In the genomic region with DNA sequence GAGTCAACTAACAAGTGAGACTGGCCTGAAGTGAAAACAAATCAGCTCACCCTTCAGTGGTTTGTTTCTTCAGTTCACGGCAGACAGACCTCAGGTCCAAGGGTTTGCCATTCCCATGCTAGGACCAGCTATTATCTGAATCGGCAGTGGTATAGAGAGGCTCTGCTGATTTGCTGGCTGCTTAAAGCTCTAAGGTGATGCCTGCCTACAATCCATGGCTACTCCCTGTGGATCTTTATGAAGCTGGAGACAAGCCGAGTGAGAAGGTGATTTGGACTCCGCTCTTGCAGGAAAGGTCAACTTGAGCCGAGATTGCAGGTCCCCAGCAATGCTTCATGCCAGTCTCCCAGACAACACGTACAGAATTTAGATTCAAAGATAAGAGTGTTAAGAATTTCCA, we compare ENCODE assay signal across 17 mouse cellular contexts. TPM values are rescaled to one million over a fixed set of nuclear protein-coding genes. Genes with fewer than 3 reads are reported as not detected.
DNase-seq lines count a peak whose midpoint lies in the region; ATAC-seq lines count a peak whose summit lies in the region.
"Had no signal": no experiment of that assay in that cellular context is flagged by ENCODE, and none has a peak within 500 bp of the region (broad histone marks: within the 10 kb centered on the region; RNA-seq: fewer than 3 reads in every experiment).

No protein-coding gene starts in this region.

- H3K4me2 ChIP-seq in heart, embryonic 13.5 days = peak overlapping the region; percentile 46
- no peak overlapping the region for H3K4me2 ChIP-seq in liver, embryonic 16.5 days (ENCODE audit: low read depth, low read length)
- H3K4me2 ChIP-seq: hindbrain, embryonic 12.5 days; midbrain, embryonic 12.5 days; neural tube, embryonic 15.5 days; stomach, embryonic 15.5 days had no signal

- peak overlapping the region; percentile 5; the same call in 1 of the 2 replicates for H3K9ac ChIP-seq in heart, embryonic 13.5 days
- H3K9ac ChIP-seq in liver, embryonic 16.5 days (ENCODE audit: low read depth, low read length) = no peak overlapping the region
- H3K9ac ChIP-seq: forebrain, postnatal 0 days; hindbrain, embryonic 12.5 days; midbrain, embryonic 12.5 days; neural tube, embryonic 15.5 days; stomach, embryonic 15.5 days had no signal

- WGBS in heart, embryonic 13.5 days = 31% methylated on average over 6 of the region's 6 CpGs
- 45% methylated on average over 6 of the region's 6 CpGs for WGBS in heart, embryonic 10.5 days
- 60% methylated on average over 6 of the region's 6 CpGs for WGBS in liver, embryonic 16.5 days (ENCODE audit: insufficient replicate concordance)

- intact Hi-C loops in gastrocnemius, postnatal 36 days (cut with DNase I) = no loop called here

- no peaks in the 10 kb centered on the region for H3K27me3 ChIP-seq in heart, embryonic 13.5 days (replicated peaks)
- no peaks in the 10 kb centered on the region for H3K27me3 ChIP-seq in heart, embryonic 10.5 days (ENCODE audit: insufficient read depth, poor library complexity, severe bottlenecking)
- H3K27me3 ChIP-seq in liver, embryonic 16.5 days (ENCODE audit: control insufficient read depth, insufficient read depth, low read depth, low read length) = no peaks in the 10 kb centered on the region
- H3K27me3 ChIP-seq: hindbrain, embryonic 12.5 days; midbrain, embryonic 12.5 days; neural tube, embryonic 15.5 days; Patski; stomach, embryonic 15.5 days had no signal

- H3K36me3 ChIP-seq in heart, embryonic 13.5 days = peaks cover 7% of the 10 kb centered on the region; the same call in 1 of the 2 replicates
- H3K36me3 ChIP-seq in heart, embryonic 10.5 days = no peaks in the 10 kb centered on the region
- no peaks in the 10 kb centered on the region for H3K36me3 ChIP-seq in liver, embryonic 16.5 days (ENCODE audit: control insufficient read depth, insufficient read depth)
- H3K36me3 ChIP-seq: hindbrain, embryonic 12.5 days; midbrain, embryonic 12.5 days; neural tube, embryonic 15.5 days; stomach, embryonic 15.5 days had no signal

- H3K27ac ChIP-seq in heart, embryonic 13.5 days (replicated peaks) = peak overlapping the region; percentile 8; the same call in 1 of the 2 replicates
- no peak overlapping the region for H3K27ac ChIP-seq in heart, embryonic 10.5 days
- peak overlapping the region; percentile 66 for H3K27ac ChIP-seq in liver, embryonic 16.5 days (ENCODE audit: low read length)
- H3K27ac ChIP-seq: hindbrain, embryonic 12.5 days; midbrain, embryonic 12.5 days; neural tube, embryonic 15.5 days; stomach, embryonic 15.5 days had no signal

- no peak for ATAC-seq in heart, embryonic 13.5 days (ENCODE audit: extremely low read depth, insufficient number of reproducible peaks, low FRiP score, low TSS enrichment)
- peak; percentile 30 for ATAC-seq in liver, embryonic 16.5 days (ENCODE audit: low read depth)
- ATAC-seq in CD4-positive, CD25-positive, alpha-beta regulatory T cell, adult 4 months = no peak
- ATAC-seq: forebrain, postnatal 0 days; Patski had no signal

- DNase-seq in adrenal gland, postnatal 10 days = peak; percentile 20
- DNase-seq in adrenal gland, adult 8-10 months = no peak
- no peak for DNase-seq in heart, embryonic 10.5 days (ENCODE audit: low spot score)
- DNase-seq in liver = no peak
- DNase-seq in gastrocnemius, postnatal 36 days = no peak
- DNase-seq: cerebellum, postnatal 10 days; forebrain, postnatal 0 days; lung, adult 18-20 months; lung, postnatal 4 days had no signal

- no peaks in the 10 kb centered on the region for H3K9me3 ChIP-seq in heart, embryonic 13.5 days
- no peaks in the 10 kb centered on the region for H3K9me3 ChIP-seq in heart, embryonic 10.5 days
- H3K9me3 ChIP-seq in liver, embryonic 16.5 days (replicated peaks; ENCODE audit: control insufficient read depth, low read length) = no peaks in the 10 kb centered on the region
- H3K9me3 ChIP-seq: hindbrain, embryonic 12.5 days; midbrain, embryonic 12.5 days; neural tube, embryonic 15.5 days; stomach, embryonic 15.5 days had no signal

- peaks cover 20% of the 10 kb centered on the region for H3K4me1 ChIP-seq in heart, embryonic 13.5 days
- H3K4me1 ChIP-seq in heart, embryonic 10.5 days = peaks cover 11% of the 10 kb centered on the region
- no peaks in the 10 kb centered on the region for H3K4me1 ChIP-seq in liver, embryonic 16.5 days (ENCODE audit: control insufficient read depth, low read depth, low read length)
- H3K4me1 ChIP-seq: stomach, embryonic 15.5 days had no signal

- H3K4me3 ChIP-seq in heart, embryonic 13.5 days = no peak overlapping the region
- H3K4me3 ChIP-seq in heart, embryonic 10.5 days = no peak overlapping the region
- H3K4me3 ChIP-seq in liver, embryonic 16.5 days (ENCODE audit: low read depth, low read length) = no peak overlapping the region
- H3K4me3 ChIP-seq: hindbrain, embryonic 12.5 days; midbrain, embryonic 12.5 days; neural tube, embryonic 15.5 days; stomach, embryonic 15.5 days had no signal

RNA-seq across cellular contexts. Expression of a gene that starts 8.7 kb away (rescaled TPM):
- 10 to 100 TPM; 32.8 to 34.3 TPM for total RNA-seq in adrenal gland, postnatal 10 days (2021)
- 10 to 100 TPM; 39.5 to 42.7 (median 40.2) TPM for total RNA-seq in adrenal gland, adult 8-10 months (2022)
- 46.9 and 52.1 TPM in 2 replicates for polyA plus RNA-seq in heart, embryonic 13.5 days (2015; fragmentation: Nextera tagmentation; extraction: Ambion mirVana)
- 53.7 and 55.1 TPM in 2 replicates for polyA plus RNA-seq in heart, embryonic 10.5 days (2016; fragmentation: Nextera tagmentation; extraction: Ambion mirVana)
- polyA plus RNA-seq in liver, embryonic 16.5 days (2015; fragmentation: Nextera tagmentation; extraction: Ambion mirVana) = 26.5 and 26.7 TPM in 2 replicates
- 10 to 100 TPM; 38.1 to 41.2 TPM for polyA plus RNA-seq in CD4-positive, CD25-positive, alpha-beta regulatory T cell, adult 4 months (2017; shearing (Covaris generic))
- total RNA-seq in gastrocnemius, postnatal 36 days (2021) = 10 to 100 TPM; 12.8 to 12.9 TPM
